Mouse (Mus musculus) ovary, postnatal 14 days (tissue): ENCODE data around the gene Vsir.

Experiments used
- DNase-seq: peaks from one replicate; pipeline ENCODE4 v3.0.0; 2022; ENCODE audit warnings: low spot score

Vsir gene

GRCm38 (mm10) chr10:60381142-60381925 lies 34.7 kb downstream of the Vsir start:
- DNase-seq = no peak

- DNase-seq = no peak
Observed at GRCm38 (mm10) chr10:60388332-60388731, 41.7 kb downstream of the Vsir start.

DNA sequence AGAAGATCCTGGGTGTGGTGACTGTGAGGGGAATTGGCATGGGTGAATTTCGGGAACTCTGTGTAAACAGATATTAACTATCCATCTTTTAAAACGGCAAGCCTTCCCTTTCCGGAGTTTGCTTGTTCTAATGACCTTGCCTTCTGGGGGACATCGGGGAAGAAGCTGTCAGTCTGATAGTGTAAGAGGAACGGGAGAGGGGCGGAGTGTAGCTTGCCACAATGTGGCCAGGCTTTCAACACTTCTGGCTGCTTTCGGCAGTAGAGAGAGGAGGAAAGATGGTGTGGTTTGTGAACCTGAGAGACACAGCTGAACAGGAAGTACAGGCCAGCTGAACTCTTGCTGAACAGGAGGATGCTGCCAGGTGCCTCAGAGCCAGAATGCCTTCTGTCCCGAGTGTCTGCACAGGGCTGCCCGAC lies 42.8 kb downstream of the Vsir start:
- DNase-seq = no peak

GRCm38 (mm10) chr10:60390177-60390903 lies 43.7 kb downstream of the Vsir start:
- no peak for DNase-seq

GRCm38 (mm10) chr10:60390904-60391420 lies 44.3 kb downstream of the Vsir start:
- DNase-seq = no peak

DNA sequence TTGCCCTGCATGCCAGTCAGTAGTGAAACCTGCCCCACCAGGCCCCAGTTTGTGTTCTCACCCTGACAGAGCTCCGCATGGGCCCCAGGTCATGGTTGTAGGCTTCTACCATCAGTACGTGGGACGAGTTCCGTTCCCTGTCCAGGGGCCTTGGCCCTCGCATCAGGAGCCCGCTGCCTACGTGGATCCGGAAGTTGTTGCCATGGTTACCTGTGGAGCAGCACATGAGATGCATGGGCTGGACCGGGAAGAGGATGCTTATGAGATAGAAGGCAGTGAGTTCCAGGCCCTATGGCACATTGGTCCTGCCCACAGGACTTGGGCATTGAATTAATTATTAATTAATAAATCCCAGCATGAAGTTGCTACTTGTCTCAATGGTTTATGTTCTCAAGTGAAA lies 45.0 kb downstream of the Vsir start:
- DNase-seq = no peak

- DNase-seq = no peak
Observed at GRCm38 (mm10) chr10:60394936-60395335, 48.3 kb downstream of the Vsir start.

DNA sequence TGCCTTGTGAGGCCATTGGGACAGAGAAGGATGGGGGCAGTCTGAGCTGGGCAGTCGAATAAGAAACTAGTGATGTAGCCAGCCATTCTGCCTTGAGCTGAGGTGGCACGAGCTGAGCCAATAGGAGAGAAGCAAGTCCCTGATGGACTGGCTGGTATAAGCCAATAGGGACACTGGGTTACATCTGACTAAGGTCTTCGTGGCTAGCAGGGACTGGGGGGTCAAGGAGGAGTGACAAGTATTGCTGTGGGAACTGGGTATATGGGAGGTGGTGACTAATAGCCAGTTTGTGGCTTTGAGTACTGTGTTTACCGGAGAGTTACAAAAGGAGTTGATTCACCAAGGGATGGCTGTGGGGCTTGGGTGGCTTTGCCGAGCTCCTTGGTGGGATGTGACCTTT lies 49.0 kb downstream of the Vsir start:
- no peak for DNase-seq

DNA sequence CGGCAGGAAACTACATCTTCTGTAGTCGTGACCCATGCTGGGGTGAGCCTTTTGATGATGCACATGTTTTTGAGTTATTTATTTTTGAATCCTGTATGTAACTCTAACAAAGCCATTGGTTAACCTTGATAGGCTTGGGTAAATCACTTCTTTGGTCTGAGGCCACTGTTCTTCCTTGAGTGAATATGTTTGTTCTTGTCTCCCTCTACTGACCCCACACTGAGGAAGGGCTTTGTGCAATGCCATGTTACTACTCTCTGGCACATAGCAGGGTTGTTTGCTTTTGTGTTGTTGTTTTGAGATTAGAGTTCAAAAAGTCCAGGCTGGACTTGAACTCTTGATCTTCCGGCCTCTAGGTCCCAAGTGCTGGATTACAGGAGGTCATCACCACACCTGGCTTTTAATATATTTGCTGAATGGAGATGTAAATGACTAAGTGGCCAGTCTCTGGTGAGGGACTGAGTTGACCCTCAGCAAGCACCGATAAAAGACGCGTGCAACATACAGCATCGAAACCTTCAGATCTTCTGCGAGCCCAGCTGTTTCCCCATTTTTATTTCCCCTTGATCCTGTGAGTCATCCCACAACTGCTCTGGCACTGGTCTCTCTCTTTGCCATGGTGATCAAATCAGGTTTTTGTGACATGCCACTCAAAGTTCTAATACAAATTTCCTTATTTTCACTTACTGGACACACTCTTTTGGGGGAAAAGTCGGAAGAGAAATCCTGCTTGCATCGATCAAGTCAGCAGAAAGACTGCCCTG lies 51.6 kb downstream of the Vsir start:
- DNase-seq = no peak

GRCm38 (mm10) chr10:60399449-60399848 lies 52.8 kb downstream of the Vsir start, which contains the start of gene Gm17455:
Gm17455 (plus strand) TSS chr10:60399726.
- DNase-seq = no peak

- DNase-seq = no peak
Observed at GRCm38 (mm10) chr10:60400507-60401295, 54.0 kb downstream of the Vsir start.

DNA sequence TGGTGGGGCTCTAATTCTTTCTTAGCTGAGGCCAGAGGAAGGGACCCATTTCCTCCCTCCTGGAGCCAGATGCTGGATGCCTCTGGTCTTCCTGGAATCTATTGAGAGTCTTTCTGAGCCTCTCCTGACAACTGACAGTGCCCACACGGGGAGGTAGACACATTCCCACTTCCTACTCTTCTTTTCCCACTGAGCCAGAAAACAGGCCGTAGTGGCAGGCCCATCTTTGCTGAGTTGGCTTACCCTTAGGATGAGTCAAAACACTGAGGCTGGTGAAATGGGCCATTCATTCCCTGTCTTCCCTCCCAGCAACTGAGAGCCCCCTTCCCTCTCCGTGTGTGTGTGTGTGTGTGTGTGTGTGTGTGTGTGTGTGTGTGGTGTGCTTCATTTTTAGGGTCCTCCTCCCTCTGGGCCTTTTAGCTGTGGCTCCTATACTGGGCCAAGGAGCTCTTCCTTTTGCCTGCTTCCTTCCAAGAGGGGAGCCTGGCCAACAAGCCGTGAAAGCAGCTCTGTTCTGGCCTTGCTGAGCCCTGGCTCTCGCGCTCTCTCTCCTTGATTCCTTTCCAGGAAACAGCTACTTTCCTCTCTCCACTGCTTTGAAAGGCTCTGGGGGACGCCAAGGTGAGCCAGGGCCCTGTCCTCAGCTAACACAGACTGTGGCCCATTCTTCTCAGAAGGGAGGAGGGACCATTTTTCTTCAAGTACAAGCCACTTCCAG lies 59.0 kb downstream of the Vsir start:
- DNase-seq = no peak

- DNase-seq = peak; percentile 61
Observed at GRCm38 (mm10) chr10:60407831-60408230, 61.2 kb downstream of the Vsir start.

GRCm38 (mm10) chr10:60411794-60412193 lies 65.1 kb downstream of the Vsir start:
- DNase-seq = no peak

DNA sequence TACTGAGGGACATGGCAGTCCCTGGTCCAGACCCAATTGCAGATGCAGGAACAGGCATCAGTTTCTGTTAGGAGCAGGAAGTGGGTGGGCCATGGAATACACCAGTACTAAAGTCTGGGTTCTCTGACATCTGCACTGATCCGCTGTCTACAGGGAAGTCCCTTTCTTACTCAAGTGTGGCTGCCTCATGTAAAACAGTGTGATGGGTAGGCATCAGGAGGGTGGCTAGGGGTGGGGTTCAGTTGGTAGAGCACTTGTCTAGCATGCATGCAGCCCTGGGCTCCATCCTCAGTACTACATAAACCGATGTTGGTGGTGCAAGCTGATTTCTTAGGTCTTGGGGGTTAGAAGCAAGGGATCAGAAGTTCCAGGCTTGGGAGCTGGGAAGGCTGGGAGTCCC lies 67.1 kb downstream of the Vsir start:
- no peak for DNase-seq

GRCm38 (mm10) chr10:60417041-60417440 lies 70.4 kb downstream of the Vsir start:
- DNase-seq = no peak

- DNase-seq = peak; percentile 62
Observed at GRCm38 (mm10) chr10:60418137-60418536, 71.5 kb downstream of the Vsir start.

GRCm38 (mm10) chr10:60419624-60420023 lies 73.0 kb downstream of the Vsir start:
- DNase-seq = no peak
